Mouse (Mus musculus) forebrain, embryonic 11.5 days (tissue): ENCODE measurements at regions not wholly inside any gene's neighbourhood (a gene's known extent, or its start where the extent isn't known, plus 50 kb on each side); places are given as distances from the start of the nearest gene placed in this dataset.

Experiments used
- ATAC-seq: fragments of 200-750 bp; cut with Nextera tagmentation; replicated peaks from 2 replicates; pipeline ENCODE4 v1.8.0; 2017; ENCODE audit warnings: moderate TSS enrichment; ENCODE audit not compliant: low FRiP score
- DNase-seq: peaks from one replicate; pipeline ENCODE4 v3.0.0-alpha.2; 2017; ENCODE audit warnings: low spot score
- H3K27ac ChIP-seq: fragments of 300-500 bp; sonication (generic); 2 replicates; pipeline ENCODE4 v1.5.1; 2014; ENCODE audit warnings: low read depth, low read length
- H3K27me3 ChIP-seq: fragments of 300-500 bp; sonication (generic); 2 replicates; pipeline ENCODE4 v1.6.1; 2014; ENCODE audit warnings: mild to moderate bottlenecking, low read length, mixed read lengths; ENCODE audit not compliant: control insufficient read depth, insufficient read depth
- H3K36me3 ChIP-seq: fragments of 300-500 bp; sonication (generic); 2 replicates; pipeline ENCODE4 v1.6.1; 2014; ENCODE audit warnings: mild to moderate bottlenecking, low read length, moderate library complexity, mixed read lengths; ENCODE audit not compliant: control insufficient read depth, insufficient read depth
- H3K4me1 ChIP-seq: fragments of 300-500 bp; sonication (generic); replicated peaks from 2 replicates; pipeline ENCODE4 v1.6.1; 2014; ENCODE audit warnings: low read length, mixed read lengths; ENCODE audit not compliant: control insufficient read depth, insufficient read depth
- H3K4me2 ChIP-seq: fragments of 300-500 bp; sonication (generic); 2 replicates; pipeline ENCODE4 v1.6.1; 2014; ENCODE audit warnings: low read depth, mild to moderate bottlenecking, low read length, moderate library complexity, mixed read lengths; ENCODE audit not compliant: severe bottlenecking
- H3K4me3 ChIP-seq: fragments of 300-500 bp; sonication (generic); 2 replicates; pipeline ENCODE4 v1.5.1; 2014; ENCODE audit warnings: low read depth, low read length
- H3K9ac ChIP-seq: fragments of 300-500 bp; sonication (generic); 2 replicates; pipeline ENCODE4 v1.6.1; 2014; ENCODE audit warnings: low read length
- H3K9me3 ChIP-seq: fragments of 300-500 bp; sonication (generic); 2 replicates; pipeline ENCODE4 v1.6.1; 2016; ENCODE audit warnings: low read length, mixed read lengths; ENCODE audit not compliant: control insufficient read depth
- WGBS: fragments of 180-500 bp; shearing (Covaris S2); extraction: QIAGEN DNeasy Blood & Tissue Kit; methylation state at CpG from one replicate; pipeline ENCODE4 v1.1.7; 2014; 5-methylcytosine and 5-hydroxymethylcytosine counted together

DNA sequence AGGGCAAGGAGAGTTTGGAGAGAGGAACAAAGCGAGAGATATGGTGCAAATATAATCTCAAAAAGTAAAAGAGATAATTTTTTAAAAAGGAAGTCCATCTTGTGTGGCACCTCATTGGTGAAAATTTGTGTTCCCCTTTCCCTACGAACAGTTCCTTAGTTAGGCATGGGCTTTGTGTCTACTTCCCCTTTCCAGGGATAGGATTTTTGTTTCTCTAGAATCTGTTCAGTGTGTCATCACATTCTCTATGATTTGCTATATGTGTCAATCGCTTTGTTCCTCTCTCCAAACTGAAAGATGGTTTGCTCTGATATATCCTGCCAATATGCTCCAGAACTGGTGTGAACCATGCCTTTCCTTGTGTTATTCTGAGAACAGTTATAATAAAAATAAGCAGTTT is 75.4 kb upstream of the Vgll3 start:
- Histone ChIP-seq H3K27me3 (no peaks in the 10 kb centered on the region), H3K4me3 (no peak overlapping the region), H3K4me2 (no peak overlapping the region), H3K9ac (no peak overlapping the region), H3K27ac (no peak overlapping the region), H3K4me1 (no peaks in the 10 kb centered on the region), H3K36me3 (no peaks in the 10 kb centered on the region), H3K9me3 (no peaks in the 10 kb centered on the region)
- WGBS, result 90% methylated on average over 3 of the region's 3 CpGs
- DNase-seq, result no peak
- ATAC-seq, result no peak

DNA sequence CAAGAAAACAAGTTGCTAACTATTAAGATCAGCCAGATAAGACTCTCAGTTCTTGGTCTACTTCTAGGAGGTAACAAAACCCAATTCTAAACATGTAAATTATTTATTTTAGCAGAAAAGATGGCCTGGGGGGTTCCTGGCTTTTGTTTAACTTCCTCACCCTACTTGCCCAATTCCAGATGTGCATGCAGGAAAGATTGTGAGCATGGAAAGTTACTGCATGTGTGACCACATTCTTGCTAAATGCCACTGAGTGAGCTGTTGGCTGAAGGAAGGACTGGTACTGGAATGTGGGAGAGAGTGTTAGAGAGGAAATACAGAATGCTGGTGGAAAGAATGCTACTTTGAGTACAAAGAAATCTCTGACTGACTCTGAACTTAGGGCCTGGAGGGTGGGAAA is 72.1 kb upstream of the Vgll3 start:
- DNase-seq, result no peak
- no peaks in the 10 kb centered on the region for H3K4me1 ChIP-seq

GRCm38 (mm10) chr16:65755667-65756066 is 59.4 kb upstream of the Vgll3 start:
- Histone ChIP-seq H3K36me3 (no peaks in the 10 kb centered on the region), H3K4me1 (no peaks in the 10 kb centered on the region), H3K4me3 (no peak overlapping the region), H3K27me3 (no peaks in the 10 kb centered on the region), H3K4me2 (no peak overlapping the region), H3K27ac (no peak overlapping the region), H3K9me3 (no peaks in the 10 kb centered on the region), H3K9ac (no peak overlapping the region)
- DNase-seq, result no peak
- ATAC-seq, result no peak
- WGBS, result 58% methylated on average over 2 of the region's 2 CpGs

More for the DNA sequence above, 72.1 kb upstream of the Vgll3 start:
- Histone ChIP-seq H3K4me3 (no peak overlapping the region), H3K27me3 (no peaks in the 10 kb centered on the region), H3K4me2 (no peak overlapping the region), H3K9me3 (no peaks in the 10 kb centered on the region), H3K9ac (no peak overlapping the region), H3K36me3 (no peaks in the 10 kb centered on the region), H3K27ac (no peak overlapping the region)
- ATAC-seq, result no peak
